Mouse (Mus musculus) MEL-GATA-1-ER (cell line): Measurements from ENCODE around the gene Serpind1.

Experiments
- DNase-seq: peaks from one replicate; pipeline ENCODE4 v3.0.0-alpha.2; 2012; ENCODE audit warnings: low read depth; ENCODE audit errors: extremely low read depth

The Serpind1 gene

GRCm38 (mm10) chr16:17331116-17331515 lies at the start of gene Serpind1:
Serpind1 (plus strand) TSS chr16:17331371.
- DNase-seq: no peak

DNA sequence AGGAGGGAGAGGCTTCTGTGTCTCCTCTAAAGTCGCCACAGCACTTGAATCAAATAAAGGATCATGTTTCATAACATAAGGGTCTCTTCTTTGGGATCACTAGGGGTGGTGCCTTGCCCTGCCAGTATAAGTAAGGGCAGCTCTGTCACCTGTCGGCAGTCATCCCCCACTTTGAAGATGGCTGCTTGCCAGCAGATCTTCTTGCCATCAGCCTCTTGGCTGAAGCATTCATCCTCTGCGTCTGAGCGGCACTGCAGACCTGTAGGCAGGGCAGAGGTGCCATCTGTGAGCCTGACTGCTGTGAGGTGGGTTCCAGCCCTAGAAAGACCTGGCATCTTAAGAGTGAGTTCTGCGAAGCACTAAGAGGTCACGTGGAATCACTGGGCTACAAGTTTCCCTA lies 48.0 kb upstream of the Serpind1 start:
- DNase-seq: no peak

DNA sequence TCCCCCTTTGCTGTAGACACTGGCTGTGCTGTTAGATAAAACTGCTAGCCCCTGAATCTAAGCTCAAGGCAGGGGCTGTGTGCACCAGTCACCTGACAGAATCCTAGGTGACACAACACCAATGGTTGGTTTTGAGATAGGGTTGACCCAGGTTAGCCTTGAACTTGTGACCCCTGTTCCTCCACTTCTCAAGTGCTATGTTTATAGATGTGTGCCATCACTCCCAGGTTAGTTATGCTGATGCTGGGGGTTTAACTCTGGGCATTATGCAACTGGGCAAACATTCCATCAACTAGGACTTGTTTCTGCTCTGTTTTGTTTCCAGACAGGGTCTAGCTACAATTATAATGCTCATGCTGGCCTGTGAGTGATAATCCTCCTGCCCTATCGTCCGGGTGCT lies 44.1 kb upstream of the Serpind1 start:
- no peak for DNase-seq

DNA sequence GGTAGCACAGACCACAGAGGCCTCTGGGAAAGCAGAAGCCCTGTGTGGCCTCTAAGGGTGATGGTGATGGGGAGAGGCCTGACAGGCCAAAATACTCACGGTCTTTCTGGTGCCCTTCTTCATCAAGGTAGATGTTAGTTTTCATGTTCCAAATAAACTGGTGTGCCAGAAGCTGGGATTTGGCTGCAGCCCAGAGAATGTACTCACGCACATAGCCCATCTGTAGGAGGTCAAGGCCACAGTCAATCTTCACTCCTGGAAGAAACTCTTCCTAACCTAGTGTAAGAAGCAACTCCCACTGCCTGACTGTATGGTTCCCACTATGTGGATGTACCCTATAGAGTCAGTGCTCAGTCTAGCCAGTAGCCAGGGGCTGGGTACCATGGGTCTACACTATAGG lies 40.2 kb upstream of the Serpind1 start:
- DNase-seq: no peak

DNA sequence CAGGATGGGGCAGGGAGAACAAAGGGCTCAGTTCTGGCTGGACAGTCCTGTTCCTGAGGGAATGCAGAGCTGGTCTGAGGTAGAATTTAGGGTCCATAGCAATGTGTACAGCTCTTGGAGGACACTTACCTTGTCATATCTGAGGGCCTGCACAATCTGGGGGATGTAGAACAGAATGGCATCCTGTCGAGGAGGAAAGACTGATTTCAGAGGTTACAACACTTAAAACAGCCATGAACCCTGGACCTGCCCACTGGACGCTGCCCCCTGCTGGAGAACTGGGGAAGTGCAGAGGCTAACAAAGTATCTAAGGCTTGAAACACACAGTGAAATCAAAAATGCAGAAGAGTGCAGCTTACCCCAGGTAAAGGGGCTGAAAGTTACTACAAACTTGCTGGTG lies 38.4 kb upstream of the Serpind1 start:
- DNase-seq: peak; percentile 36

DNA sequence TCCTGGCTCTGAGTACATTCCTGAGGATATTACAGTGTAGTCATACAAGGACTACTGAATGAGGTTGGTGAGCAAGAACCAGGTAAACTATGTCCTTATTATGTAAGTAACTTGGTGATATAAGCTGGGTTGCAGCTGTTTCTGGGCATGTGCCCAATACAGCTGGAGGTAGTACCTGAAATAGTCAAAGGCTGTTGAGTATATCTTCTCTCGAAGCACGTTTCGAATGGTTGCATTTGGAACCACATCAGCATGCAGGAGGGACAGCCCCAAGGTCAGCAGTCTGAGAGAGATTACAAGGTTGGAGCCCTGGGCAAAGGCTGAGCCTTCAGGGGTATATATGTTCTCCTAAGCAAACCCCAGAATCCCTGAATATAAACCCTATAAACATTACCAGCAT lies 30.4 kb upstream of the Serpind1 start:
- DNase-seq: no peak

DNA sequence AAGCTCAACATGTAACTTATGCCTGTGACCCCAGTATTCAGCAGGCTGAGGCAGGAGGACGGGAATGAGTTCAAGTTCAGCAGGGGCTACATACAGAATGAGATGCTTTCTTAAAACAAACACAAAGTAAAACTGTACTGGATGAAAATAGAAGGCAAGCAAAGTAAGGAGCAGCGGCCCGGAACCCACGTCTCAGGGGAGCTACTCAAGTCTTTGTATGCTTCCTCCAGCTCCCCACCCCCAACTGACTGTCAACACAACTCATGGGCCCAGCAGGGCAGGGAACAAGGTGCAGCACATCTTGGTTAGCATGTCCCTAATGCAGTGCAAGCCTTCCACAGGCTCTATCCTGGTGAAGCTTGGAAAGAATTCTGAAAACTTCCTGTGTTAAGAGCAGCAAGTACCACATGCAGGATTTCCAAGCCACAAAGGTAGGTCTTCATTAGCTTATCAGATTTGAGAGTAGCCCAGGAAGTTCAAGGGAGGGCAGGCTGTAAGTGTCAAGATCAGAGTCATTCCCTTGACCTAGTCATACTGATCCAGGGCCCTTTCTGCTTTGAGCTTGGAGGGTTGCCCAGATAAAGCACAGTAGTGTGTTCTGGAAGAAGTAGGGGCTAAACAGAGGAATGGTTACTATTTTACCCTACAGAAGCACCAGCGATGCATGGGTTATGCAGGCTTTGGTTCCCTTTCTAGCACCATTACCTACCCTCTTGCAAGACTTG lies 27.5 kb upstream of the Serpind1 start:
- no peak for DNase-seq

GRCm38 (mm10) chr16:17307461-17307860 lies 23.7 kb upstream of the Serpind1 start:
- DNase-seq: no peak

GRCm38 (mm10) chr16:17309036-17309435 lies 22.1 kb upstream of the Serpind1 start:
- DNase-seq: no peak

GRCm38 (mm10) chr16:17312531-17312930 lies 18.6 kb upstream of the Serpind1 start:
- DNase-seq: no peak

- no peak for DNase-seq
These were observed 14.6 kb upstream of the Serpind1 start for GRCm38 (mm10) chr16:17316554-17316953.

- no peak for DNase-seq
These were observed 9.7 kb upstream of the Serpind1 start for GRCm38 (mm10) chr16:17321481-17321880.

DNA sequence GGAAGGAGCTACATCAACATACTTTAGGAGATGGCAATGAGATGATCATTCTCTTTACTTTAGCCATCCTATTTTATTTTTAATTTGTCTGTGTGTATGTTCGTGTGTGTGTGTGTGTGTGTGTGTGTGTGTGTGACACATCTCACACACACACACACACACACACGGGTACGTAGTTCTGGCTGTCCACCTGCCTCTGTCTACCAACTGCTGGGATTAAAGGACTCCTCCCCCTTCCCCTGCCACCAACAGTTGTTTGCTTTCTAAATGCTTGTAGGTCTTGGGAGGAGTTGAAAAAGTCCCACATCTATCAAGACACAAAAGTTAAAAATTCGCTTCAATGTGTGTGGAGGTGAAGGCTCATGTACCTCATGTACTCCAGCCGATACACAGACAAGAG lies 6.4 kb upstream of the Serpind1 start:
- DNase-seq: no peak

DNA sequence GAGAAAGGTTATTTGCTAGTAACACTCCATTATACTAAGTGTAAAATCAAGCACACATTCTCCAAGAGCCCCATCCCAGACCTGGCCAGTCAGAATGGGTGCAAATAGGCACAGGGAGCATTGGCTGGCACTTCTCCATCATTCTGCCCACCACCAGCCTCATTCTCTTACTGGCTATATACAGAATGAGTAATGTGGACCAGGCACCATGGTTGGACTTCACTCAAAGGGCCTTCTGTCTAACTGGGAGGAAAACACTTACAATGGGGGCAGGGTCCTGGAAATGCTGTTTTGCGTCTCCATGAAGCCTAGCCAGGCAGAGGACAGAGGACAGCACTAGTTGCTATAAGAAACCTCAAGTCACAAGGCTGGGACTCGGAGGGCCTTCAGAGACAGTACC lies 5.1 kb upstream of the Serpind1 start:
- no peak for DNase-seq

- DNase-seq: no peak
These were observed 1.2 kb upstream of the Serpind1 start for GRCm38 (mm10) chr16:17329848-17330570.

DNA sequence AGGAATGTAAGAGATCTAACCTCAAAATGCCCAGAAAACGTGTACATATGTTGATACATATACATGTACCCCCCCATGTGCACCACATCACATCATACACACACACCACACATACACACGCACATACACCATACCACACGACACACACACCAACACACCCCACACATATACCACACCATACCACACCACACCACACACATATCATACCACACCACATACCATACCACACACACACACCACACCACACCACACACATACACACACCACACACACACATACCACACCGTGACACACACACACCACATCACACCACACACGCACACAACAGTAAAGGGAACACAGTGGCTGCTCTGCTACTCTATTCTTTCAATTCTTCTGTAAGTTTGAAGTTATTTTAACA lies 684 bp downstream of the Serpind1 start:
- DNase-seq: no peak

DNA sequence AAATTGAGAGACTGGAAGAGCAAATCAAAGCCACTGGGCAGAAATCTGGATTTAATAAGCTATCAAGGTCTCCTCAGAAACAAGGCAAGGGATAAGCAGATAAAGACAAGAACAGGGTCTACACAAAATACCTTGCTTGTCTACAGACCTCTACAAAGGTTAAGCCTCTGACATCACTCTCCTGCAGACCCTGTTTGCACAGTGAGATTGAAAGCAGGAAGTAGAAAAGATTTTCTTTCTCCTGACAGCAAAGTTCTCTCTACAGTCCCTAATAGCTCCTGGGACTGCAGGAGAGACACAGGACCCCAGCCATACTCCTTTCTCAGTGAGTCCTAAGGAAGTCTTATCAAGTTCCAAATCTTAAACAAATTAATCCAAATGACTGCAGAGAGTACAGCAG lies 3.4 kb downstream of the Serpind1 start:
- DNase-seq: no peak

GRCm38 (mm10) chr16:17336089-17336488 lies 4.9 kb downstream of the Serpind1 start:
- DNase-seq: no peak

- DNase-seq: no peak
These were observed 8.5 kb downstream of the Serpind1 start for GRCm38 (mm10) chr16:17339701-17340100.

DNA sequence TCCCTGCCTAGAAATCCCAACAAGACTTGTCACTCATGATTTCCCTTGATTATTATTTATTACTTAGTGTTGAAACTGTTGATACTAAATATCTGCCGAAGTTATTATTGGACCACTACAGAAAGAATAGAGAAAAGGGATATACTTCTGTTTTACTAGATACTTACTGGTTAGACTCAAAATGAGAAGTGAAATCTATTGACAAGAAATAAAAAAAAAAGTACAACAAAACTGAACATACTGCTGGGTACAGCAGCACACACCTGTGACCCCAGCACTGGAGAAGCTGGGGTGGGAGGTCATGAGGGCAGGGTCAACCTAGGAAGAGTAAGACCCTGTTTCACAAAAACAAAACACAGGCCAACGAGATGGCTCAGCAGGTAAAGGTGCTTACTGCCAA lies 9.5 kb downstream of the Serpind1 start:
- DNase-seq: no peak

DNA sequence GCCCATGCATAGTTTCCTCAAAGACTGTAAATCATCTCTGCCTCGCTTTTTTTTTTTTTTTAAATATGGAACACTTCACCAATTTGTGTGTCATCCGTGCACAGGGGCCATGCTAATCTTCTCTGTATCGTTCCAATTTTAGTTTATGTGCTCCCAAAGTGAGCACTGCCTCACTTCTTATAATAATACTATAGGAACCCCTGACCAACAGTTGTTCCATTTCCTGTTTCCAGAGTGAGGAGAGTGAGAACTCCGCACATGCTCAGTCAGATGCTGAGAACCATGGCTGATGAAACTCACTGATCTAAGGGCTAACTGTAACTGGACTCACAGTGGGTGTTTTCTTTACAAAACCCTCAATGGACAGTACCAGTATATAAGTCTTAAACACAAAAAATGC lies 10.7 kb downstream of the Serpind1 start:
- no peak for DNase-seq

DNA sequence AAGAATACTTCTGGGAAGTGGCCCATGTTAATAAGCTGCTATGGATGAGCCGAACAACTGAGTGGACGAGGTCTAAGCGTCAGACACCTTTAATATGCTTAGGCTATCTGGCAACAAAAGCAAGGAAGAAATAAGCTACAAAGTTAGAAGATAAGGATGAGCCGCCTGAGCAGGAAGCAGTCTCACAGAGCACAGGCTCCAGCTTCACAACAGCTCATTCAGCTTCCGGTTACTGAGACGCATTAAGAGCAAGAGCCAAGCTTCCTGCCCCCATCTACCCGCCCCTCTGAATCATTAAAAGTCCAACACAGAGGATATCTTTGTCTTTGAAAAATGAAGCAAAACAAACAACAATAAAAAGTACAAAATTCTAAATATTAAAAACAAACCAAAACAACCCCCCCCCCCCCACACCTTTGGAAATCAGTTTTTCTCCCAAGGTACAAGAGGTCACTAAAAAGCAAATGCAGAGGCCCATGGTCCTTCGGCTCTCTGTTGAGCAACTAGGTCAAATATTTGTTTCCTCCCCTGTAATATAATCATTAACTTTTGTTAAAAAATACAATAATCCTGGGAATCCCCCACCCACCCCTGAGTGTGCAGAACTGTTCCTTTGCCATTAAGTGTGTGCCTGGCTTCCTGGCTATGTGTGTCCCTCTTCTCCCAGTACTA lies 14.1 kb downstream of the Serpind1 start:
- DNase-seq: no peak

- no peak for DNase-seq
These were observed 14.6 kb downstream of the Serpind1 start for GRCm38 (mm10) chr16:17345813-17346155.
